Mouse (Mus musculus): ENCODE data around the gene Kcng4. TPM values are rescaled to one million over a fixed set of nuclear protein-coding genes. Genes with fewer than 3 reads are reported as not detected.
A peak's percentile ranks its signal among the peaks of the same experiment; 100 is the strongest.

The Kcng4 gene
- total and polyA plus RNA-seq, 2 experiments from 2014 or later = 0.90 to 1.5 TPM

DNA sequence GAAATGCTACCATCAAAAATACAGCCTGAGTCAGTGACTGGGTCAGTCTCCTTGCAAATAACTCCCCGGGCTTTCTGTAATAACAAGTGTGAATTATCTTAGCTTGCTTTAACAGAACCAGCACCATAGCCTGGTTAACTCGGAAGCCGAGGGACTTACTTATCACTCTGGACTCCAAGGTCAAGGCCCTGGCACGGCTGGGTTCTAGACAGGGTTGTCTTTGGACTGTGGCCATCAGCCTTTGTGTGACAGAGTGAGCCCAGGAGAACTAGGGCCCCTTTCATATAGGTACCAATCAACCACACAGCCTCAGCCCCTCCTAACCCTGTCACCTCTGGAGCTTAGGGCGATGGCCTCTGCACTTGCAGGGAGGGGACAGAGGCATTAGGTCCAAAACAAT lies 5.6 kb upstream of the Kcng4 start:
- Histone ChIP-seq H3K27ac (ENCODE audit: low read depth, low read length) (no peak overlapping the region), H3K4me1 (ENCODE audit: insufficient read depth) (no peaks in the 10 kb centered on the region), H3K9me3 (ENCODE audit: low read length) (no peaks in the 10 kb centered on the region), H3K4me3 (ENCODE audit: low read depth, low read length) (no peak overlapping the region), H3K9ac (no peak overlapping the region), H3K4me2 (ENCODE audit: low read depth) (no peak overlapping the region), H3K36me3 (ENCODE audit: insufficient read depth) (no peaks in the 10 kb centered on the region), H3K27me3 (ENCODE audit: insufficient read depth, low read length) (no peaks in the 10 kb centered on the region)
- DNase-seq (no peak), ATAC-seq (no peak)
- 81% methylated on average over 5 of the region's 5 CpGs for WGBS
- no peak for TF ChIP-seq CTCF (IDR thresholded peaks at IDR 0.05; ENCODE audit: low read depth)

DNA sequence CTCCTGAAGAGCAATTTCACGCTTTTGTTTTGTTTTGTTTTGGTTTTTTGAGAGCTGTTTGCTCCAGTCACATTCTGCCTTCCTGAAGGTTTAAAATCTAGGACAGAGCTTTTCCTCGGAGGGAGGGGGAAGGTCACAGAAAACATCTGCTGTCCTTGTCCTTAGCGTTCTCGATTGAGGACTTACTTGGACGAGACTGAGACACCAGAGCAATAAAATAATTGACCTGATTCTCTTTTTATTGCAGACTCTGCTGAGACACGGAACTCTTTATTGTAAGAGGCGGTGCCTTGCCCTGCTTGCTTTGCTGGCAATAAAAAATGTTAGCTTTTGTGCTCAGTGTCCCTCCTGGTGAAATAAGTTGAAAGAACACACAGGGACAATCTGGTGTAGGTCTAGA lies 4.3 kb upstream of the Kcng4 start:
- Histone ChIP-seq H3K36me3 (ENCODE audit: insufficient read depth) (no peaks in the 10 kb centered on the region), H3K27ac (ENCODE audit: low read depth, low read length) (no peak overlapping the region), H3K27me3 (ENCODE audit: insufficient read depth, low read length) (no peaks in the 10 kb centered on the region; the same call in 1 of the 2 replicates), H3K4me2 (ENCODE audit: low read depth) (no peak overlapping the region), H3K9me3 (ENCODE audit: low read length) (no peaks in the 10 kb centered on the region), H3K4me1 (ENCODE audit: insufficient read depth) (no peaks in the 10 kb centered on the region), H3K4me3 (ENCODE audit: low read depth, low read length) (no peak overlapping the region), H3K9ac (no peak overlapping the region)
- ATAC-seq = no peak
- 64% methylated on average over 7 of the region's 7 CpGs for WGBS
- no peak for TF ChIP-seq CTCF (IDR thresholded peaks at IDR 0.05; ENCODE audit: low read depth)
- no peak for DNase-seq

DNA sequence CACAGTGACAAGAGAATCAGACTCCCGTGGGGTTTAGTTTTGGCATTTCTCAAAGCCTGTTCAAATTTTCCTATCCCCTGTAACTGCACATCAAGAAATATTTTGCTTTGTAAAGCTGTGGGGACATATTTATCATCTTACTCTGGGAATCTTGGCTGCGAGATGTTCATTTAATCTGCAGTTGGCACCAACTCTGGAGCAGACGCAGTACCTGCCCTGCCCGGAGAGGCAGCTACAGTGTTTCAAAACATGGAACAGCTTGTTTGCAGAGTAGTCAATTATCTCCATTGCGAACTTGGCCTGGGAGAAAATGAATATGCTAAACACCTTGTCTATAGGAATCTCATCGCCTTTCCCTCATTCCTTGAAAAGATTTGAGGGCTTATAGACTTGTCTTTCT lies 2.8 kb upstream of the Kcng4 start:
- ATAC-seq (no peak; the same call in 1 of the 2 replicates), DNase-seq (peak; percentile 43)
- Histone ChIP-seq H3K4me1 (ENCODE audit: insufficient read depth) (no peaks in the 10 kb centered on the region), H3K9ac (no peak overlapping the region), H3K27me3 (ENCODE audit: insufficient read depth, low read length) (peaks cover 11% of the 10 kb centered on the region), H3K4me3 (ENCODE audit: low read depth, low read length) (no peak overlapping the region), H3K9me3 (ENCODE audit: low read length) (no peaks in the 10 kb centered on the region), H3K27ac (ENCODE audit: low read depth, low read length) (no peak overlapping the region), H3K4me2 (ENCODE audit: low read depth) (no peak overlapping the region), H3K36me3 (ENCODE audit: insufficient read depth) (no peaks in the 10 kb centered on the region)
- TF ChIP-seq CTCF (IDR thresholded peaks at IDR 0.05; ENCODE audit: low read depth) = no peak
- WGBS = 43% methylated on average over 6 of the region's 6 CpGs

DNA sequence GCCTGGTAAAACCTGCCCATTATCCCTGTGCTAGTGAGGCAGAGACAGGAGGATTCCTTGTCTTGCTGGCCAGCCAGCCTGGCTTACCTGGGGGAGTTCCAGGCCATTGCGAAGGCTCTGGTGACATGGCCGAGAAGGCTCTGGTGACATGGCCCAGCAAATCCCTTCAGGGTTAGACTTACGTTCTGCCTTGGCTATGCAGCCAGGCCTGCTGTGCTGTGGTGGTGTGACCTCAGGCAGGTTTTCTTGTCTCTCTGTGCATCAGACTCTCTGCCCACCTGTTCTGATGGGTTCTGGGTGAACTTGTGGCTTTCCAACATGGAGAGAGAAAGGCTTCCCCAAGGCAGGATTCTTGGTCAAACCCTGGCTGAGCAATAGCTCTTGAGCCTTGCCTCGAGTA lies 1.9 kb upstream of the Kcng4 start:
- WGBS = 93% methylated on average over 4 of the region's 4 CpGs
- no peak for DNase-seq
- no peak for TF ChIP-seq CTCF (IDR thresholded peaks at IDR 0.05; ENCODE audit: low read depth)

GRCm38 (mm10) chr8:119636766-119637165 lies 1.3 kb upstream of the Kcng4 start:
- Histone ChIP-seq H3K4me1 (ENCODE audit: insufficient read depth) (no peaks in the 10 kb centered on the region), H3K4me3 (ENCODE audit: low read depth, low read length) (no peak overlapping the region), H3K9me3 (ENCODE audit: low read length) (no peaks in the 10 kb centered on the region), H3K9ac (no peak overlapping the region), H3K27ac (ENCODE audit: low read depth, low read length) (no peak overlapping the region), H3K36me3 (ENCODE audit: insufficient read depth) (no peaks in the 10 kb centered on the region), H3K4me2 (ENCODE audit: low read depth) (no peak overlapping the region), H3K27me3 (ENCODE audit: insufficient read depth, low read length) (peaks cover 11% of the 10 kb centered on the region)
- WGBS = 62% methylated on average over 7 of the region's 7 CpGs
- ATAC-seq (no peak), DNase-seq (no peak)
- TF ChIP-seq CTCF (IDR thresholded peaks at IDR 0.05; ENCODE audit: low read depth) = no peak

More for the DNA sequence above, 1.9 kb upstream of the Kcng4 start:
- H3K27me3 ChIP-seq (ENCODE audit: insufficient read depth, low read length) = peaks cover 11% of the 10 kb centered on the region
- H3K9ac ChIP-seq = no peak overlapping the region
- no peak overlapping the region for H3K4me2 ChIP-seq (ENCODE audit: low read depth)
- no peak overlapping the region for H3K27ac ChIP-seq (ENCODE audit: low read depth, low read length)
- H3K36me3 ChIP-seq (ENCODE audit: insufficient read depth) = no peaks in the 10 kb centered on the region
- ATAC-seq = no peak
- no peaks in the 10 kb centered on the region for H3K9me3 ChIP-seq (ENCODE audit: low read length)
- H3K4me1 ChIP-seq (ENCODE audit: insufficient read depth) = no peaks in the 10 kb centered on the region
- H3K4me3 ChIP-seq (ENCODE audit: low read depth, low read length) = no peak overlapping the region

DNA sequence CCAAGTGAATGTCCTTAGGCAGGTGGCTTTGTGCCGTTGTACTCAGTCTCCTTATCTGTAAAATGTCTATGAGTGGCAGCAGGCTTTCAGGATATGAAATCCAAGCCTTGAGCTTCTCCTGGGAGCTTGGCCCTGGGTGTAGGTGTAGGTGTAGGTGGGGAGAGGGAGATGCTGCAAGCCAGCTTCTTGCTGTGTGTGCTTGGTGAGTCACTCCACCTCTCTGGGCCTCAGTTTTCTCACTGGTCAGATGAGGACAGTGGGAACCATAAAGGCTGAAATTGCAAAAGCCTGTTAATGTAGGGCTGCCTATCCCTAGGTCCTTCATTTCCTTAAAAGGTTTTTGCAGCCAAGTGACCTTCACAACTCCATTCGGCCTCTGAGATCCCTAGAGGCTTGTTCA lies 478 bp upstream of the Kcng4 start:
- H3K4me1 ChIP-seq (ENCODE audit: insufficient read depth) = no peaks in the 10 kb centered on the region
- no peak overlapping the region for H3K9ac ChIP-seq
- ATAC-seq (no peak), DNase-seq (no peak)
- no peak for TF ChIP-seq CTCF (IDR thresholded peaks at IDR 0.05; ENCODE audit: low read depth)
- H3K4me2 ChIP-seq (ENCODE audit: low read depth) = no peak overlapping the region
- H3K36me3 ChIP-seq (ENCODE audit: insufficient read depth) = no peaks in the 10 kb centered on the region
- peaks cover 11% of the 10 kb centered on the region for H3K27me3 ChIP-seq (ENCODE audit: insufficient read depth, low read length)
- whole genome bisulfite sequencing = 62% methylated on average over 2 of the region's 2 CpGs
- H3K9me3 ChIP-seq (ENCODE audit: low read length) = no peaks in the 10 kb centered on the region
- no peak overlapping the region for H3K27ac ChIP-seq (ENCODE audit: low read depth, low read length)
- no peak overlapping the region for H3K4me3 ChIP-seq (ENCODE audit: low read depth, low read length)

- DNase-seq (no peak), ATAC-seq (no peak)
- peaks cover 11% of the 10 kb centered on the region for H3K27me3 ChIP-seq (ENCODE audit: insufficient read depth, low read length)
- no peak for TF ChIP-seq CTCF (IDR thresholded peaks at IDR 0.05; ENCODE audit: low read depth)
- no peak overlapping the region for H3K4me3 ChIP-seq (ENCODE audit: low read depth, low read length)
- no peak overlapping the region for H3K27ac ChIP-seq (ENCODE audit: low read depth, low read length)
- no peaks in the 10 kb centered on the region for H3K9me3 ChIP-seq (ENCODE audit: low read length)
- no peaks in the 10 kb centered on the region for H3K36me3 ChIP-seq (ENCODE audit: insufficient read depth)
- 17% methylated on average over 14 of the region's 14 CpGs for WGBS
- no peaks in the 10 kb centered on the region for H3K4me1 ChIP-seq (ENCODE audit: insufficient read depth)
- no peak overlapping the region for H3K4me2 ChIP-seq (ENCODE audit: low read depth)
- no peak overlapping the region for H3K9ac ChIP-seq
Observed at GRCm38 (mm10) chr8:119634616-119635336, 704 bp downstream of the Kcng4 start.

Measured in forebrain, postnatal 0 days (tissue).